Mouse (Mus musculus): ENCODE data around the gene Olfr495.

The Olfr495 gene

DNA sequence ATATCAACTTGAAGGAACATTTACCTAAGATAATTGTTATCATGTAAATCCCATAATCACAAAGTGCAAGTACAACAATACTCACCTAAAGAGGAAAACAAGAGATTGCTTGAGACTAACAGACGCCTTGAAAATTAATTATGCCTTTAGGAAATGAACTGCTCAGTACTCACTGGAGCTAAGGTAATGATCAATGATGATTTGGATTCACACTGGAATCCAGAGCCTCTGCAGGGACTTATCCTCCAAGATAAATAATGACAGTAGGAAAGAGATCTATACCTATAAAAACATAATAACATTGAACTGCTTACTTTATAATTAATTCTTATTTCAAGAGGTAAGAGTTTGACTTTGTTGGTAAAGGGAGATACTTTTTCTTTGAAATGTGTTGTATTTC, at the start of gene Olfr495:
TSS of gene Olfr495 (plus strand) at position 301 of the 400 bp plus-strand sequence.
- no peak for DNase-seq (ENCODE audit: low spot score)

DNA sequence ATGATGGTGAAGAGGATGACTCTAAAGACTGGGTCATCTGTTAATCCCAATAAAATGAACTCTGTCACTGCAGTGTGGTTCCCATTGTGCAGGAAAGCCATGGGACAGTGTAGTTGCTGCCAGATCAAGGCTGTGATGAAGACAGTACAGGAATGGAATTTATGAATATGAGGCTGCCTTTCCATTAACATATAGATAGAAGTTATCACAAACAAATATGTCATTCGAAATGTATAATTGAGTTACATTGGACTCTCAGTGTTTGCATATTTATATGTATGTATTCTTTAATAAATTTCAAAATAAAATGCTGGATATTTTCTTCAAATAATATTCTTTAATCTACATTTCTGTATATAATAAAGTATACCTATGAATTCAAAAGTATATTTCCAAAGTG, 46.1 kb upstream of the Olfr495 start, which contains the start of gene Olfr493:
TSS of gene Olfr493 (minus strand) at position 101 of the 400 bp plus-strand sequence.
- DNase-seq (ENCODE audit: low spot score): no peak

DNA sequence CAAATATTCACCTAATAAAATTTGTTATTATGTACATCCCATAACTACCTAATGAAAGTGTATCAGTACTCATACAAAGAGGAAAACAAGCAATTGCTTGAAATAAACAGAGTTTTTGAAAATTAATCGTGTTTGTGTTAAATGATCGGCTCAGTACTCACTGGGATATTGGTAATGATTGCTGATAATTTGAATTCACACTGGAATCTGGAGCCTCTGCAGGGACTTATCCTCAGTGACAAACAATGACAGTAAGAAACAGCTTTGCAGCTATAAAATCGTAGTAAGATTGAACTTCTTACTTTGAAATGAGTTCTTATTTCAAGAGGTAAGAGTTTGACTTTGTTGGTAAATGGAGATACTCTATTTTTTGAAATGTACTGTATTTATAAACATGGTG, 27.9 kb upstream of the Olfr495 start, which contains the start of gene Olfr494:
TSS of gene Olfr494 (plus strand) at position 301 of the 400 bp plus-strand sequence.
- DNase-seq (ENCODE audit: low spot score): no peak

DNA sequence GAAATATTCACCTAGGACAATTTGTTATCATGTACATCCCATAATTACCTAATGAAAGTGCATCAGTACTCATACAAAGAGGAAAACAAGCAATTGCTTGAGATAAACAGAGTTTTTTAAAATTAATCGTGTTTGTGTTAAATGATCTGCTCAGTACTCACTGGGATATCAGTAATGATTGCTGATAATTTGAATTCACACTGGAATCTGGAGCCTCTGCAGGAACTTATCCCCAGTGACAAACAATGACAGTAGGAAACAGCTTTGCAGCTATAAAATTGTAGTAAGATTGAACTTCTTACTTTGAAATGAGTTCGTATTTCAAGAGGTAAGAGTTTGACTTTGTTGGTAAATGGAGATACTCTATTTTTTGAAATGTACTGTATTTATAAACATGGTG, 27.2 kb downstream of the Olfr495 start, which contains the start of gene Olfr497:
TSS of gene Olfr497 (plus strand) at position 301 of the 400 bp plus-strand sequence.
- DNase-seq (ENCODE audit: low spot score): no peak

Measured in spleen, adult 12 weeks (tissue).